Mouse (Mus musculus) left cerebral cortex, postnatal 14 days (tissue): Measurements from ENCODE around the gene Olfr577. TPM values are rescaled to one million over a fixed set of nuclear protein-coding genes. Genes with fewer than 3 reads are reported as not detected.

ENCODE experiments used
- DNase-seq, 2 experiments: peaks; one replicate each; pipeline ENCODE4 v3.0.0; 2021 to 2022; ENCODE audit warnings: low spot score in 2 of 2, mixed read lengths in 1 of 2
- intact Hi-C: fragments of 180-260 bp; cut with DNase I; formaldehyde crosslinking; loops from one replicate; pipeline ENCODE4 v1.15.1; 2025
- long read RNA-seq, 2 experiments: library from polyadenylated mRNA; stranded (forward); transcript quantifications; one replicate each; pipeline ENCODE4 v2.0.0; 2021
- total RNA-seq, 2 experiments: library from RNA; stranded (reverse); gene quantifications; 2 replicates each; pipeline ENCODE4 v1.2.3; 2021

The Olfr577 gene
- not detected for total RNA-seq
- long read RNA-seq, experiment 1, result 0 reads
- long read RNA-seq, experiment 2, result 0 reads

DNA sequence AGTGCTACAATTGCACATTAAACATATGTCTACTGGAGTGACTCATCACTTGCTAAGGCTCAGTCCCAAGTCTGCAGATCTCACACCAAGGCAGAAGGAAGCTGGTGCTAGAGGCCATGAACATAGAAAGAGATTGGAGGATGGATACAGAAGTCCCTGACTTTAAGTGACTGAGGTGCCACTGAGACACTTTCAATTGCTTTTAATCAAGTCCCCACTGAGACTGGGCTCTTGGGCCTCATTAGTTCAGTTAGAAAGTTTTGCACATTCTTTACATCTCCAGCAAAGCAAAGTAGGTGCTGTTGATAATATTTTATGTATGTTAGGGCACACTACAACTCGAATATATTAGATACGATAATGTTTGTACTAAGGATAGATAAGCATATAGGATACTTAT lies at the start of gene Olfr577:
Olfr577 (minus strand) TSS at position 101 of the 400 bp plus-strand sequence.
- no peak for DNase-seq
- intact Hi-C loops, result no loop called here

DNA sequence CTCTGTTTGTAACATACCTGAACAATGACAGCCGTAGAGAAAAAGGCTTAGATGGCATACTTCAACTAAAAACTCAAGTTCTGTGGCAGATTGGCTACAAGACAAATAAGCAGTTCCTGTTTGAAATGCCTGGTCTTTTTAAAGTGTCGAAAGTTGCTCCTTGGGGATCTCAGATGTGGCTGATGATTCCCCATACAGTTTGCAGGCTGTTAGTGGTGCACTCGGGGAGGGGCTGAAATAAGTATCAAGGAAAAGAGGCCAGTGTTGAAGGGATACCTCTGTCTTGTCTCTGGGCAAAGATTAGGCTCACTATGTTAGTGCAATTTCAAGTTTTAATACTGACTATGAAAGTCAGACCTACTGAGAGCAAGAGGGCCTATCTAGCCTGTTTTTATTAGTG lies 13.5 kb upstream of the Olfr577 start, which contains the start of gene Olfr578:
Olfr578 (minus strand) TSS at position 101 of the 400 bp plus-strand sequence.
- intact Hi-C loops, result no loop called here
- no peak for DNase-seq

- no peak for DNase-seq
- intact Hi-C loops, result no loop called here
These were observed 1.3 kb downstream of the Olfr577 start for GRCm38 (mm10) chr7:102974399-102974798.

DNA sequence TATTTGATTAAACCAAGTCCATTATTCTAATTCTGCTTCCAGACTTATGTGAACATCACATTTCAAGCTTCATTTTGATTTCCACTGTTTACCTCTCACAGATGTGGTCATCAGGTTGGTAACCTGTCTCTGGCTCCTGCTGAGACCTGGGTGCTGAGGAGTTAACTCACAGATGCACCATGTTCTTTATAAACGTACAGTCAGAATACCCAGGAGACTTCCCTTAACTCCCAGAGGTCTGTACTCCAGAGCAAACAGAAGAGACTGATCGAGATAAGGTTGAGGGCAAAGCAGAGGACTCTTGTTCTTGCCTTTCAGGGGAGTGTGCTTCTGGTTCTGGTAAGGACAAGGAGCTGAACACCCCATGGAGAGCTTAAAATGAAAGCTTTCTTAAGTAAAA lies 13.4 kb downstream of the Olfr577 start, which contains the start of gene Olfr576:
Olfr576 (plus strand) TSS at position 301 of the 400 bp plus-strand sequence.
- intact Hi-C loops, result no loop called here
- DNase-seq, result no peak

- DNase-seq, result no peak
- intact Hi-C loops, result no loop called here
These were observed 17.1 kb downstream of the Olfr577 start, which contains the start of gene Olfr575 for GRCm38 (mm10) chr7:102958593-102958992. Gene Olfr575 (minus strand): TSS chr7:102958775.

- no peak for DNase-seq
- intact Hi-C loops, result no loop called here
These were observed 17.6 kb downstream of the Olfr577 start for GRCm38 (mm10) chr7:102958137-102958536.

DNA sequence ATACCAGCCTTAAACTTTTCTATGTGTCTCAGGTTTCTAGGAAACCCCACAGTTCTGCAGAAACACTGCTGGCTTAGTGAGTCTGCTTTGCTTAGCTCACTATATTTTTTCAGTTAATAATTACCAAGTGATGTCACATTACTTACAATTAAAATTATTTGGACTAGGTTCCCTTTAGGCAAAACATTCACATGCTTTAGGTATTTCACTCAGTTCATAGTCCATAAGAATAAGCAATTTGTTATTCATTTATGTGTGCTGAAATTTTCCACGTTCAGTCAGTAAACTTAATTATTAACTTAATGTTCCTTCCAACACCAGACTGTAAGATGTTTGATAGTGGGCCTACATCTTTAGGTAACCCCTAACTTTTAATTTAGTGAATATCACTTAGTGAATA lies 25.0 kb downstream of the Olfr577 start:
- intact Hi-C loops, result no loop called here
- DNase-seq, result no peak

DNA sequence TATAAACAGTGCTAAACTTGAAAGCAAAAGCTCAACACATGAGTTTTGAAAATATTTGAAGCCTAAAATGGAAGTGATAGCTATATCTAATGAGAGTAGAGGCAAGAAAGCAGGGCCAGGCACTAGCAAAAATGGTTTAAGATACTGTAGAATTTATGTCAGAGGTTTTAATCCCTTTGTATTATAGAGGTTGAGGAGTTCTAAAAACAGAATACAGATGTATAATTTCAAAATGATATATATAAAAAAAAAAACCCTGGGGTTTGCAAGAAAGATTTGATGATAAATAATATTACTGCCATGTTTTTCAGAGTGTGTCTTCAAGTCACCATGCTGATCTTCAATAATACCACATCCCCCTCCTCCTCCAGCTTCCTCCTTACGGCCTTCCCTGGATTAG lies 27.6 kb downstream of the Olfr577 start, which contains the start of gene Olfr574:
Olfr574 (plus strand) TSS at position 301 of the 400 bp plus-strand sequence.
- no peak for DNase-seq
- intact Hi-C loops, result no loop called here

DNA sequence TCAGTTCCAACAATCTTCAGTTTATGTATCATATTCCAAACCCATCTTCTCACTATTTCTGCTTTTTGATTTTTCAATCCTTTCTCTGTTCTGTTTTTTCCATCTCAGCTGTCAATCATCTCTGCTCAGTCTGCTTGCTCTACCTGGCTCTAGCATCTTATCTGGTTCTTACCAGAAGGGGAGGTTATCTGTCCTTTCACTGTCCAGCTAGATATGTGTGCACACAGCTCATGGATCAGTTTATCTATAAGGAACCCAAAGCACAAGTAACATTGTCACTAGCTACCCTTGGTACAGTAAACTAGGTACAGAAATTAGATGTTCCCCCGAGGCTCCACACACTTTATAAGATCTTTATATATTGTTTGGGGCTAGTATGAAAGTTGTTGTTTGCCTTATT lies 32.3 kb downstream of the Olfr577 start:
- DNase-seq, result no peak
- intact Hi-C loops, result no loop called here

DNA sequence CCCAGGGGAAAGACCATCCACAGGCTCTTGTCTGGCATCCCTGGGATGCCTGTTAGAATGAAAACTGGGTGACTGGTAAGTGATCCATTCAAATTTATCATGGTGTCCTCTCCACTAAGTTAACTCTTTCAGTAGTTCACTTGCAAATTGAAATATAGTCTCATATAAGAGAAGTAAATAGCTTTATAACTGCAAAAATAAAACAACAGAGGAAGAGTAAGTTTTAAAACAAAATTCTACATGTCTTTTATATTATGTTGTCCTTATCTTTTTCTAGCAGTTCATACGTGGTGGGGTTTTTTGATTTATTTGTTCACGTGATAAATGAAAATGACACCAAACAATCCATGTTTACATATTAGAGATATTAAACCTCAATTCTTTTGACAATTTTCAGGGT lies 33.3 kb downstream of the Olfr577 start, which contains the start of gene Olfr573-ps1:
Olfr573-ps1 (minus strand) TSS at position 101 of the 400 bp plus-strand sequence.
- intact Hi-C loops, result no loop called here
- DNase-seq, result no peak

DNA sequence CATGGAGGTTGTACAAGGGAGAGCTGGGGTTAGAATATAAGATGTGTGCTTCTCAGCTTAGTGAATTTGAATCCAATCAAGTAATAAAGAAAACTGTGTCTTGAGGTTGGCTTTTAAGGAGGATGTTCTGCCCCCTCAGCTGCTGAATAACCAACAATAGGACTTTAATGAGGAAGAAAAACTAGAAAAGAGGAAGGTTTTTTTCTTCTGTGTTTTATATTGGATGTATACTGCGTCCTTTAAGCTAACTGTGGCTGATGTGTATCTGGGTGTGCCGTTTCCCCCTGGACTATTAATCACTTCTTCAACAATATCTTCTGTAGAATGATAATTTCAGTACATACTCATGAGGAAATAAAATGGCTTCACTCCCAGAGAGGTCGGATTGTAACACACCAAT lies 48.6 kb downstream of the Olfr577 start:
- DNase-seq, result no peak
- intact Hi-C loops, result no loop called here

DNA sequence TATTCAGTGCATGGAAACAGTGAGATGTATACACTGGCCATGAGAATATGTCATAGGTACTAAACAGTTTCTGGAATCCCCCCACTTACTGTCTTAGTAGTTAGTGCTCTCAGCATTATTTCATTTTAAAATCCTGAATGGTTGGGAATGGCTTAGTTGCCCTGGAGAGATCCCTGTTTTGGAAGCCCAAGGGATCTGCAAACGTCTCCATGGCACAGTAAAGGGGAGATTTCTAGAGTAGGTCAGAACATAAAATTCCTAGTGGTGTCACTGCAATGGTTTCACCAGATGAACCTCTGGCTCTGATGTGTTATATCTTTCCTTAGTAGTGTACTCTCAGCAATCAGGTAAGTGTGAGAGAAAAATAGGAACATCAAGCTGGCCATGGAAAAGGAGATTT lies 51.6 kb downstream of the Olfr577 start, which contains the start of gene Olfr572:
Olfr572 (plus strand) TSS at position 301 of the 400 bp plus-strand sequence.
- intact Hi-C loops, result no loop called here
- DNase-seq, result no peak

Other genes starting within 250 kb of the Olfr577 start
- not detected for gene Olfr559, start 248.5 kb downstream of the Olfr577 start, total RNA-seq
- under 1 TPM in 1 of 2 experiments, not detected in 1; 0.17 TPM for gene Olfr560, start 216.6 kb downstream of the Olfr577 start, total RNA-seq
- under 1 TPM; 0.59 to 0.77 TPM for gene Olfr78, start 216.5 kb downstream of the Olfr577 start, total RNA-seq
- gene Olfr561, start 204.7 kb downstream of the Olfr577 start, total RNA-seq, result not detected
- under 1 TPM in 1 of 2 experiments, not detected in 1; 0.36 TPM for gene Olfr564, start 172.5 kb downstream of the Olfr577 start, total RNA-seq
- gene Olfr566, start 117.2 kb downstream of the Olfr577 start, total RNA-seq, result not detected
- gene Olfr568, start 98.8 kb downstream of the Olfr577 start, total RNA-seq, result not detected
- gene Olfr569, start 85.1 kb downstream of the Olfr577 start, total RNA-seq, result not detected
- gene Olfr570, start 81.4 kb downstream of the Olfr577 start, total RNA-seq, result not detected
- gene Olfr571, start 58.4 kb downstream of the Olfr577 start, total RNA-seq, result not detected
- gene Olfr572, start 51.5 kb downstream of the Olfr577 start, total RNA-seq, result not detected
- gene Olfr573-ps1, start 33.4 kb downstream of the Olfr577 start, total RNA-seq, result not detected
- not detected for gene Olfr574, start 27.5 kb downstream of the Olfr577 start, total RNA-seq
- gene Olfr575, start 17.2 kb downstream of the Olfr577 start, total RNA-seq, result not detected
- gene Olfr576, start 13.3 kb downstream of the Olfr577 start, total RNA-seq, result not detected
- not detected for gene Olfr578, start 13.4 kb upstream of the Olfr577 start, total RNA-seq
- gene Olfr582, start 62.1 kb upstream of the Olfr577 start, total RNA-seq, result not detected
- not detected for gene Olfr583, start 75.4 kb upstream of the Olfr577 start, total RNA-seq
- not detected for gene Olfr584, start 105.9 kb upstream of the Olfr577 start, total RNA-seq
- gene Olfr585, start 121.8 kb upstream of the Olfr577 start, total RNA-seq, result not detected
- not detected for gene Olfr586, start 149.7 kb upstream of the Olfr577 start, total RNA-seq
- not detected for gene Olfr588-ps1, start 164.9 kb upstream of the Olfr577 start, total RNA-seq
- not detected for gene Olfr589, start 180.4 kb upstream of the Olfr577 start, total RNA-seq
- gene Olfr591, start 202.4 kb upstream of the Olfr577 start, total RNA-seq, result not detected
- gene Olfr592, start 208.9 kb upstream of the Olfr577 start, total RNA-seq, result not detected
- not detected for gene Olfr593, start 235.9 kb upstream of the Olfr577 start, total RNA-seq
- not detected for gene Olfr594, start 241.1 kb upstream of the Olfr577 start, total RNA-seq